Mouse (Mus musculus) heart, embryonic 11.5 days (tissue): ENCODE results near the gene Clec16a. TPM values are rescaled to one million over a fixed set of nuclear protein-coding genes. Genes with fewer than 3 reads are reported as not detected.
A peak's percentile ranks its signal among the peaks of the same experiment; 100 is the strongest.

Experiments used
- ATAC-seq: fragments of 200-750 bp; cut with Nextera tagmentation; replicated peaks from 2 replicates; pipeline ENCODE4 v1.8.0; 2017; ENCODE audit warnings: moderate library complexity; ENCODE audit not compliant: insufficient number of reproducible peaks, low FRiP score, low TSS enrichment
- H3K27ac ChIP-seq: fragments of 300-500 bp; sonication (generic); 2 replicates; pipeline ENCODE4 v1.5.1; 2014; ENCODE audit warnings: mild to moderate bottlenecking, low read depth, low read length
- H3K27me3 ChIP-seq: fragments of 300-500 bp; sonication (generic); 2 replicates; pipeline ENCODE4 v1.6.1; 2014; ENCODE audit warnings: mild to moderate bottlenecking, low read length, mixed read lengths; ENCODE audit not compliant: control insufficient read depth, insufficient read depth
- H3K36me3 ChIP-seq: fragments of 300-500 bp; sonication (generic); 2 replicates; pipeline ENCODE4 v1.6.1; 2014; ENCODE audit warnings: mild to moderate bottlenecking, low read length, moderate library complexity, mixed read lengths; ENCODE audit not compliant: control insufficient read depth, insufficient read depth
- H3K4me1 ChIP-seq: fragments of 300-500 bp; sonication (generic); 2 replicates; pipeline ENCODE4 v1.6.1; 2014; ENCODE audit warnings: low read length; ENCODE audit not compliant: control insufficient read depth, insufficient read depth
- H3K4me2 ChIP-seq: fragments of 300-500 bp; sonication (generic); 2 replicates; pipeline ENCODE4 v1.6.1; 2014; ENCODE audit warnings: mild to moderate bottlenecking, moderate library complexity
- H3K4me3 ChIP-seq: fragments of 300-500 bp; sonication (generic); 2 replicates; pipeline ENCODE4 v1.5.1; 2014; ENCODE audit warnings: low read depth, low read length
- H3K9ac ChIP-seq: fragments of 300-500 bp; sonication (generic); 2 replicates; pipeline ENCODE4 v1.6.1; 2014; ENCODE audit warnings: mild to moderate bottlenecking, low read depth, low read length, moderate library complexity
- H3K9me3 ChIP-seq: fragments of 300-500 bp; sonication (generic); replicated peaks from 2 replicates; pipeline ENCODE4 v1.6.1; 2016; ENCODE audit warnings: low read length; ENCODE audit not compliant: control insufficient read depth
- WGBS: fragments of 180-500 bp; shearing (Covaris S2); extraction: QIAGEN DNeasy Blood & Tissue Kit; methylation state at CpG from one replicate; pipeline ENCODE4 v1.1.7; 2014; ENCODE audit not compliant: insufficient replicate concordance; 5-methylcytosine and 5-hydroxymethylcytosine counted together
- polyA plus RNA-seq: library from polyadenylated mRNA; unstranded; fragments of >200 nt; fragmentation: Nextera tagmentation; extraction: Ambion mirVana; gene quantifications from 2 replicates; pipeline ENCODE4 v1.2.1, GENCODE M21; 2014

Clec16a gene
- polyA plus RNA-seq, 1 experiment from 2014 or later = 39.1 TPM

DNA sequence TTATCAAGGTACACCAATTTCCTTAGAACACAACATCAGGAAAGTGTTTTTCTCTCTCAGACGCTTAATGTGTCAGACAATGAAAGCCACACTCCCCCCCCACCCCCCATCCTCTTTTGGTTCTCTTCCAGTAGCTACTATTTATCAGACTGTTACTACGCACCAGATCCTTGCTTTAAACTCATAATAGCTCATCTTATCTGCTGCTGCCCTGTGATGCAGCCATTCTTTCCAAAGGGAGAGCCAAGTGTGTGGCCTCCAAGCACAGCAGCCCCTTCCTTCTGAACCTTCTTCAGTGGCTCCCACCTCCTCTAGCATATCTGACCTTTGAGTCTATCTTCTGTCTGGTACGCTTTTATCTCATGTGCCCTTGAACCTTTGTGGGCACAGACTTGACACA, 145.3 kb downstream of the Clec16a start:
- 22% methylated on average over 3 of the region's 3 CpGs for WGBS
- Histone ChIP-seq H3K4me3 (no peak overlapping the region), H3K9ac (no peak overlapping the region), H3K27ac (peak overlapping the region; percentile 78), H3K4me1 (peaks cover 20% of the 10 kb centered on the region), H3K36me3 (no peaks in the 10 kb centered on the region), H3K9me3 (no peaks in the 10 kb centered on the region), H3K27me3 (no peaks in the 10 kb centered on the region), H3K4me2 (no peak overlapping the region; the same call in 1 of the 2 replicates)
- peak; percentile 43; the same call in 1 of the 2 replicates for ATAC-seq

DNA sequence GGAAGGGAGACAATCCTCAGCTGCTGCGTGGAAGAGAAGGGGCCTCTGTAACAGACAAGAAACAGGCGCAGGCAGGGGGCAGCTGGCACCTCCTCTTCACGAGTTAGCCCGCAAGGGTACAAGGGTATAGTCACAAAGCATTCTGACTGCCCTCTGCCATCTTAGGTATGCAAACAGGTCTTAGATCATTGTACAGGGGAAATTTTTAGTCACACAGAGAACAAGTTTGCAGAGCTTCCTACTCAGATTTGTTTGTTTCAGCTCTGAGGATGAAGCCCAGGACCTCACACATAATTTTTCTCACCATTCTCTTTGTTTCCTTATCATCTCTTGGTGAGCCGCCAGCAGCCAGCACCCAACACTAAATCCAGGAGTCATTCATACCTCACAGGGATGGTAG, 146.6 kb downstream of the Clec16a start:
- H3K4me2 ChIP-seq = no peak overlapping the region
- H3K9ac ChIP-seq = no peak overlapping the region
- H3K36me3 ChIP-seq = no peaks in the 10 kb centered on the region
- H3K27me3 ChIP-seq = no peaks in the 10 kb centered on the region
- no peak overlapping the region for H3K27ac ChIP-seq
- no peaks in the 10 kb centered on the region for H3K9me3 ChIP-seq
- ATAC-seq = no peak
- H3K4me1 ChIP-seq = peaks cover 20% of the 10 kb centered on the region
- H3K4me3 ChIP-seq = no peak overlapping the region
- 77% methylated on average over 5 of the region's 5 CpGs for WGBS

DNA sequence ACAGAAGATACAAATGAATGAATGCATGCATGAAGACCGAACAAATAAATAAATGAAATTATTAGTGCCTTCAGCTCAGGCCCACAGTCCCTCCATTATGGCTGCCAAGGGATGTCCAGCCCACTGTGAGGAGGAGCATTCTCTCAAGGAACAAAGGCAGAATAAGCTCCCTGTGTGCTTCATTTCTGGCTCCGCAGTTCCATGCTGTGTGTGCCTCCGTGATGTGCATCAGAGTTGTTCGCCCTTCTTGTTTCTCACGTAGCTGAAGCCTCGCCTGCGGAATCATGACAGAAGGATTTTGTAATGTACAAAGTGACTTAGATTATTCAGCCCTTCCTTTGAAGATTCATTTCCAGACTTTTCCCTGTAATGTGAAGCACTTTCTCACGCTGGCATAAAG, 147.7 kb downstream of the Clec16a start:
- no peak overlapping the region for H3K9ac ChIP-seq
- WGBS = 88% methylated on average over 8 of the region's 8 CpGs
- no peak overlapping the region for H3K4me2 ChIP-seq
- no peaks in the 10 kb centered on the region for H3K36me3 ChIP-seq
- ATAC-seq = no peak
- peaks cover 20% of the 10 kb centered on the region for H3K4me1 ChIP-seq
- no peaks in the 10 kb centered on the region for H3K9me3 ChIP-seq
- H3K4me3 ChIP-seq = no peak overlapping the region
- H3K27me3 ChIP-seq = no peaks in the 10 kb centered on the region
- H3K27ac ChIP-seq = no peak overlapping the region

DNA sequence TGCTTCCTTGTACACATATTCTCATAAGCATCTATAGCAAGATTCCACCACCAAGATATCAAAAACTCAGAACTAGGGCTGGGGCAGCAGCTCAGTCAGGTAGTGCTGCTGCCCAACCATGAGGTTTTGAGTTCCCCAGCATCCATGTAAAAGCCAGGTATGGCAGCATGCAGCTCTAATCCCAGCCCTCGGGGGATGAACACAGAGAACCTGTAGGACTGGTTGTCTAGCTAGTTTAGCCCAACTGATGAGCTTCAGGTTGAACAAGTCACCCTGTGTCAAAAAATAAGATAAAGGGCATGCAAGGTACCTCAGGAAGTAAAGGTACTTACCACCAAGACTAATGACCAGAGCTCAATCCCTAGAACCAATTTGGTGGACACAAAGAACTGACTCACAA, 148.3 kb downstream of the Clec16a start:
- Histone ChIP-seq H3K9me3 (no peaks in the 10 kb centered on the region), H3K36me3 (no peaks in the 10 kb centered on the region), H3K27ac (no peak overlapping the region), H3K4me2 (no peak overlapping the region), H3K27me3 (no peaks in the 10 kb centered on the region), H3K4me3 (no peak overlapping the region), H3K4me1 (peaks cover 25% of the 10 kb centered on the region), H3K9ac (no peak overlapping the region)
- 71% methylated on average over 1 of the region's 1 CpGs for WGBS
- no peak for ATAC-seq

DNA sequence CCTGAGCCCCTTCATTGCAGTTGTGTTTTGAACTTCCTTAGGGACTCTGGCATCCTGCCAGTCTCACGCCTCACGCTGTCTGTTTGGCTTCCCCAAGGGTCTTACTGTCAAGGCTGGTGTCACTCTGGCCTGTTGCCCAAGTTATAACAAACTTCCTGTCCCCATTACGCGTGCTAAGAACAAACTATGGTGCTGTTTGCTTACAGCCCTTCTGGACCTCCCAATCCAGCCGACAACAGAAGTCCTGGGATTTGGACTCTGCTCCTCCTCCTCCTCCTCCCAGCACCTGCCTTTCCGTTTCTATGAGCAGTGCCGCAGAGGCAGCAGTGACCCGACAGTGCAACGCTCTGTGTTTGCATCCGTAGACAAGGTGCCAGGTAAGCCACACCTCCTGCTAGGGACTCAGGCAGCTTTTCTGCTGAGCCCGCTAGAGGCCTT, 149.3 kb downstream of the Clec16a start:
- Histone ChIP-seq H3K27me3 (no peaks in the 10 kb centered on the region), H3K4me3 (no peak overlapping the region), H3K9ac (no peak overlapping the region), H3K27ac (no peak overlapping the region), H3K4me1 (peaks cover 24% of the 10 kb centered on the region), H3K4me2 (no peak overlapping the region), H3K36me3 (no peaks in the 10 kb centered on the region), H3K9me3 (no peaks in the 10 kb centered on the region)
- WGBS = 50% methylated on average over 11 of the region's 11 CpGs
- no peak for ATAC-seq

DNA sequence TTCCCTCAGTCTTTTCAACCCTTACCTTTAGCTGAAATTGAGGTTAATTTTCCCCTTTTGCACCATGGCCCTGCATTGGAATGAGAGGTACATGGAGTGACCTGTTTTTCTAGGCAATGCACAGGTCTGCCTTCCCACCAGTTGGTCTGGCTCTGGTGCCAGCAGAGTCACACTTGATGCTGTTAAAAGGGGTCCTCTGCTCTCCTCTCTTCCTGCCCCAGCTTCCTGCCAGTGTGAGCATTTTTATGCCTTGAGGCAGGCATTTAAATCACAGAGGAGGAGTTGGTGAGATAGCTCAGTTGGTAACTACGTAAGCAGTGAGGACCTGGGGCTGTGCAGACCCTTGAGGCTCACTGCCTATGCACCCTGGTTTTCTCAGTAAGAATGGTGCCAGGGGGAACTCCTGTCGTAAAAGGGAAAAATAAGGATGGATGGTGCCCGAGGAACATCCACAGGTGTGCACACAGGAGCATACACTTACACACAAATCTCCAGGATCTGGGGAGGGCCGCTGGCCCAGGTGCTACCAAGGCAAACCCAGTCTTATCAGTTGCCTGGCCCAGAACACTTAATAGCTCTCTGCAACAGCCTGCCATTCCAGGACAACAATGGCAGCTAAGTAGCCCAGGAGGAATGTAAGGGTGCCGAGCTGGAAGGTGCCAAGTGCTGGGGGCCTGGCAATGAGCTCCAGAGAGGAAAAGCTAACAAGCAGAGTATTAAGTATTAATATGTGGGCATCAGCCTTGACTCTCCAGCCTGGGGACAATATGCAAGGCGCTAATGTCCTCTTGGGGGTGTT, 152.9 kb downstream of the Clec16a start:
- no peaks in the 10 kb centered on the region for H3K36me3 ChIP-seq
- ATAC-seq = no peak
- H3K9me3 ChIP-seq = no peaks in the 10 kb centered on the region
- H3K27me3 ChIP-seq = no peaks in the 10 kb centered on the region
- no peak overlapping the region for H3K9ac ChIP-seq
- H3K27ac ChIP-seq = no peak overlapping the region
- no peak overlapping the region for H3K4me3 ChIP-seq
- H3K4me1 ChIP-seq = 0 out of 2 replicates have a peak, but pooled peaks cover 5% of the 10 kb centered on the region
- 59% methylated on average over 6 of the region's 6 CpGs for WGBS
- H3K4me2 ChIP-seq = no peak overlapping the region

DNA sequence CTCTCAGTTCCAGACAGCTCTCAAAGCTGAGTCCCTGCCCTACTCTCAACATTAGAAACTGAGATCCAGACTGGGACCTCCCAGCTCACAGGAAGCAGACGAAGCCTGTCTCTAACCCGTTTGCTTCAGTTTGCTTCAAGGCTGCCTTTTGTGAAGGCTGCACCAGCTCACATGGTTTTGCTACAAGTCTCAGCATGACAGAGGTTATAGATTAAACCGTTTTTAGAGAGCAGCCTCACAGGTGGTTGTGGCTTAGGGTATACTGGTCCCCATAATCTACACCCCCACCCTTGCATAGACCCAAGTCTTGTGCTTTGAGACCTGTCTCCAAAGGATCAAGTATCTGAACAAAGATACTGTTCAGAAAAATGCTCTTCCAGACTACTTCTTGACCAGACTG, 154.2 kb downstream of the Clec16a start:
- H3K27me3 ChIP-seq = no peaks in the 10 kb centered on the region
- H3K4me1 ChIP-seq = peaks cover 10% of the 10 kb centered on the region; the same call in 1 of the 2 replicates
- no peak overlapping the region for H3K4me3 ChIP-seq
- no peaks in the 10 kb centered on the region for H3K36me3 ChIP-seq
- WGBS = 77% methylated on average over 3 of the region's 3 CpGs
- no peaks in the 10 kb centered on the region for H3K9me3 ChIP-seq
- ATAC-seq = no peak
- no peak overlapping the region for H3K27ac ChIP-seq
- no peak overlapping the region for H3K9ac ChIP-seq
- H3K4me2 ChIP-seq = no peak overlapping the region

DNA sequence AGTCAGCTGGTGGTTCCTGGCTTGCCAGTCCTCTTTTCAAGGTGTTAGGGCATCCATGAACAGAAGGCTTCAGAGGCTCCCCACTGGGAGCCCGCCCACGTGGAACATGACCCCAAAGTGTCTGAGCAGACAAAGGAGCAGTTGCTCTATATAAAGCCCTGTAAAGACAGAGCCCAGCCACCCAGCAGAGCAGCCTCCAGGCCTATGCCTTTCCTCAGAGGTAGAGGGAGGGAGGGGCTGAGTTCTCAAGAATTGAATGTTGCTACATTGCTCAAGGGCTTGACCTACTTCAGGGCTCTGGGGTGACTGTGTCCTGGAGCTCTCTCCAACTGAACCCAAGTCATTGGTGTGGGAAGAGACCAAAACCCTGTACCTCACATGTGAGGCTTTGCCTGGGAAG, 155.0 kb downstream of the Clec16a start:
- Histone ChIP-seq H3K9ac (no peak overlapping the region), H3K27me3 (no peaks in the 10 kb centered on the region), H3K36me3 (no peaks in the 10 kb centered on the region), H3K4me3 (no peak overlapping the region), H3K9me3 (no peaks in the 10 kb centered on the region), H3K4me2 (no peak overlapping the region), H3K4me1 (peaks cover 10% of the 10 kb centered on the region; the same call in 1 of the 2 replicates), H3K27ac (no peak overlapping the region)
- no peak for ATAC-seq
- WGBS = 58% methylated on average over 2 of the region's 2 CpGs

DNA sequence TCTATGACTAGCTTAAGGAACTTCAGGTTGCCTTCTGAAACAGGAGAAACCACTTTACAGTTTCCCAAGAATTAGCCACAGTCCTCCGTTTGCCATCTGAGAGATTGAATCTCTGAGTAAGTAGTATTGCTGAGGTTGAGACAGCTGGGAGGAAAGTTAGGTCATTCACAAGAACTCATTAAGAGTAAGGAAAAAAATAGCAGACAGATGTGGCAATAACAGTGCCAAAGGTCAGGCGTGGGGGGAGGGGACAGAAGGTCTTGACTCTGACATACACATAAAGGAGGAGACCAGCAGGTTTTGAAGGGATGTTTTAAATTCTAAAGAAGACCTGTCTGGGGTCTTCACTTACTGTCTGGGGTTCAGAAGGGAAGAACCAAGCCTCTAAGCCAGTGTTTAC, 157.3 kb downstream of the Clec16a start:
- 64% methylated on average over 2 of the region's 2 CpGs for WGBS
- peaks cover 10% of the 10 kb centered on the region; the same call in 1 of the 2 replicates for H3K4me1 ChIP-seq
- no peak overlapping the region for H3K27ac ChIP-seq
- no peaks in the 10 kb centered on the region for H3K27me3 ChIP-seq
- ATAC-seq = no peak
- H3K9ac ChIP-seq = no peak overlapping the region
- H3K4me3 ChIP-seq = no peak overlapping the region
- H3K4me2 ChIP-seq = no peak overlapping the region
- H3K36me3 ChIP-seq = no peaks in the 10 kb centered on the region
- no peaks in the 10 kb centered on the region for H3K9me3 ChIP-seq
